Mouse (Mus musculus): ENCODE data around the gene Rpl39. TPM values are rescaled to one million over a fixed set of nuclear protein-coding genes. Genes with fewer than 3 reads are reported as not detected.

The Rpl39 gene
- total and polyA plus RNA-seq, 2 experiments from 2014 or later, result 167 to 403 TPM

- Histone ChIP-seq H3K4me2 (ENCODE audit: low read depth, low read length) (no peak overlapping the region), H3K4me1 (ENCODE audit: control insufficient read depth, insufficient read depth) (no peaks in the 10 kb centered on the region), H3K9ac (replicated peaks; ENCODE audit: low read depth, low read length) (no peak overlapping the region), H3K27me3 (ENCODE audit: control insufficient read depth, insufficient read depth, low read length) (no peaks in the 10 kb centered on the region), H3K27ac (ENCODE audit: low read depth) (no peak overlapping the region), H3K4me3 (ENCODE audit: low read depth, low read length) (no peak overlapping the region), H3K36me3 (replicated peaks; ENCODE audit: control insufficient read depth, insufficient read depth, low read length) (peaks cover 26% of the 10 kb centered on the region), H3K9me3 (replicated peaks; ENCODE audit: control insufficient read depth, low read length) (no peaks in the 10 kb centered on the region)
- ATAC-seq (ENCODE audit: insufficient read depth, low read depth) (no peak), DNase-seq (ENCODE audit: low spot score) (no peak)
- WGBS, result 88% methylated on average over 3 of the region's 3 CpGs
- TF ChIP-seq EP300 (IDR thresholded peaks at IDR 0.05; ENCODE audit: low read depth) (no peak), CTCF (IDR thresholded peaks at IDR 0.05; ENCODE audit: low read depth) (no peak)
Measured at GRCm38 (mm10) chrX:37098681-37099080, 13.5 kb upstream of the Rpl39 start.

GRCm38 (mm10) chrX:37095106-37095768 lies 10.0 kb upstream of the Rpl39 start:
- no peak overlapping the region for H3K27ac ChIP-seq (ENCODE audit: low read depth)
- no peak for ATAC-seq (ENCODE audit: insufficient read depth, low read depth)
- WGBS, result 87% methylated on average over 11 of the region's 11 CpGs

GRCm38 (mm10) chrX:37091457-37091856 lies 6.3 kb upstream of the Rpl39 start:
- ATAC-seq (ENCODE audit: insufficient read depth, low read depth) (no peak), DNase-seq (ENCODE audit: low spot score) (no peak)
- no peak overlapping the region for H3K4me3 ChIP-seq (ENCODE audit: low read depth, low read length)
- 72% methylated on average over 3 of the region's 3 CpGs for WGBS
- H3K27me3 ChIP-seq (ENCODE audit: control insufficient read depth, insufficient read depth, low read length), result no peaks in the 10 kb centered on the region
- peaks cover 19% of the 10 kb centered on the region for H3K36me3 ChIP-seq (replicated peaks; ENCODE audit: control insufficient read depth, insufficient read depth, low read length)
- H3K4me1 ChIP-seq (ENCODE audit: control insufficient read depth, insufficient read depth), result no peaks in the 10 kb centered on the region
- TF ChIP-seq CTCF (IDR thresholded peaks at IDR 0.05; ENCODE audit: low read depth) (no peak), EP300 (IDR thresholded peaks at IDR 0.05; ENCODE audit: low read depth) (no peak)
- no peak overlapping the region for H3K27ac ChIP-seq (ENCODE audit: low read depth)
- H3K4me2 ChIP-seq (ENCODE audit: low read depth, low read length), result no peak overlapping the region
- no peak overlapping the region for H3K9ac ChIP-seq (replicated peaks; ENCODE audit: low read depth, low read length)
- no peaks in the 10 kb centered on the region for H3K9me3 ChIP-seq (replicated peaks; ENCODE audit: control insufficient read depth, low read length)

More at GRCm38 (mm10) chrX:37095106-37095768, 10.0 kb upstream of the Rpl39 start:
- Histone ChIP-seq H3K27me3 (ENCODE audit: control insufficient read depth, insufficient read depth, low read length) (no peaks in the 10 kb centered on the region), H3K4me2 (ENCODE audit: low read depth, low read length) (no peak overlapping the region), H3K4me1 (ENCODE audit: control insufficient read depth, insufficient read depth) (no peaks in the 10 kb centered on the region), H3K9me3 (replicated peaks; ENCODE audit: control insufficient read depth, low read length) (no peaks in the 10 kb centered on the region), H3K9ac (replicated peaks; ENCODE audit: low read depth, low read length) (no peak overlapping the region), H3K36me3 (replicated peaks; ENCODE audit: control insufficient read depth, insufficient read depth, low read length) (peaks cover 29% of the 10 kb centered on the region), H3K4me3 (ENCODE audit: low read depth, low read length) (no peak overlapping the region)
- no peak for DNase-seq (ENCODE audit: low spot score)
- TF ChIP-seq CTCF (IDR thresholded peaks at IDR 0.05; ENCODE audit: low read depth) (no peak), EP300 (IDR thresholded peaks at IDR 0.05; ENCODE audit: low read depth) (no peak)

GRCm38 (mm10) chrX:37088778-37089177 lies 3.6 kb upstream of the Rpl39 start:
- no peak overlapping the region for H3K27ac ChIP-seq (ENCODE audit: low read depth)
- H3K36me3 ChIP-seq (replicated peaks; ENCODE audit: control insufficient read depth, insufficient read depth, low read length), result peaks cover 8% of the 10 kb centered on the region
- H3K9ac ChIP-seq (replicated peaks; ENCODE audit: low read depth, low read length), result no peak overlapping the region
- no peaks in the 10 kb centered on the region for H3K27me3 ChIP-seq (ENCODE audit: control insufficient read depth, insufficient read depth, low read length)
- H3K4me1 ChIP-seq (ENCODE audit: control insufficient read depth, insufficient read depth), result no peaks in the 10 kb centered on the region
- H3K4me3 ChIP-seq (ENCODE audit: low read depth, low read length), result no peak overlapping the region
- TF ChIP-seq EP300 (IDR thresholded peaks at IDR 0.05; ENCODE audit: low read depth) (no peak), CTCF (IDR thresholded peaks at IDR 0.05; ENCODE audit: low read depth) (no peak)
- ATAC-seq (ENCODE audit: insufficient read depth, low read depth) (no peak), DNase-seq (ENCODE audit: low spot score) (no peak)
- no peaks in the 10 kb centered on the region for H3K9me3 ChIP-seq (replicated peaks; ENCODE audit: control insufficient read depth, low read length)
- H3K4me2 ChIP-seq (ENCODE audit: low read depth, low read length), result no peak overlapping the region
- 75% methylated on average over 1 of the region's 1 CpGs for WGBS

- Histone ChIP-seq H3K9me3 (replicated peaks; ENCODE audit: control insufficient read depth, low read length) (no peaks in the 10 kb centered on the region), H3K36me3 (replicated peaks; ENCODE audit: control insufficient read depth, insufficient read depth, low read length) (peaks cover 10% of the 10 kb centered on the region; the same call in 1 of the 2 replicates), H3K27me3 (ENCODE audit: control insufficient read depth, insufficient read depth, low read length) (no peaks in the 10 kb centered on the region), H3K4me3 (ENCODE audit: low read depth, low read length) (peak overlapping the region; percentile 68), H3K4me1 (ENCODE audit: control insufficient read depth, insufficient read depth) (no peaks in the 10 kb centered on the region; the same call in 1 of the 2 replicates), H3K4me2 (ENCODE audit: low read depth, low read length) (peak overlapping the region; percentile 50), H3K27ac (ENCODE audit: low read depth) (peak overlapping the region; percentile 80), H3K9ac (replicated peaks; ENCODE audit: low read depth, low read length) (no peak overlapping the region; the same call in 1 of the 2 replicates)
- WGBS, result 20% methylated on average over 9 of the region's 9 CpGs
- ATAC-seq (ENCODE audit: insufficient read depth, low read depth), result peak; percentile 12
- DNase-seq (ENCODE audit: low spot score), result peak; percentile 6
- TF ChIP-seq EP300 (IDR thresholded peaks at IDR 0.05; ENCODE audit: low read depth), result no peak
- TF ChIP-seq CTCF (IDR thresholded peaks at IDR 0.05; ENCODE audit: low read depth), result no peak
Measured at GRCm38 (mm10) chrX:37085665-37086064, 463 bp upstream of the Rpl39 start.

All from heart, postnatal 0 days (tissue).